Mouse (Mus musculus) ES-E14 (cell line): ENCODE data around the gene Itga10. TPM values are rescaled to one million over a fixed set of nuclear protein-coding genes. Genes with fewer than 3 reads are reported as not detected.
A peak's percentile ranks its signal among the peaks of the same experiment; 100 is the strongest.
"Not testable (repeated sequence)": the region's sequence is repeated elsewhere in the genome, so short reads cannot be mapped to it uniquely, and the experiment has no call there.

ENCODE experiments used
- DNase-seq: peaks from one replicate; pipeline ENCODE4 v3.0.0-alpha.2; 2013; ENCODE audit warnings: low read depth, low spot score
- H3K27ac ChIP-seq: 2 replicates; pipeline ENCODE4 v1.5.1; 2012; ENCODE audit warnings: low read depth, mild to moderate bottlenecking, low read length, moderate library complexity, mixed read lengths; ENCODE audit not compliant: poor library complexity, insufficient read depth, severe bottlenecking
- H3K36me3 ChIP-seq: 2 replicates; pipeline ENCODE4 v1.6.1; 2012; ENCODE audit warnings: mild to moderate bottlenecking, low read length, moderate library complexity, mixed read lengths; ENCODE audit not compliant: control insufficient read depth, poor library complexity, insufficient read depth, severe bottlenecking
- H3K4me1 ChIP-seq, 2 experiments: fragments of 150-350 bp in 1 of 2; sonication (generic) in 1 of 2; 2 replicates each; pipeline ENCODE4 v1.6.1; 2012; ENCODE audit warnings: low read length in 2 of 2, mild to moderate bottlenecking in 1 of 2, mixed read lengths in 1 of 2; ENCODE audit not compliant: control insufficient read depth in 2 of 2, insufficient read depth in 2 of 2, poor library complexity in 1 of 2
- H3K4me3 ChIP-seq, 2 experiments: fragments of 150-350 bp in 1 of 2; sonication (generic) in 1 of 2; 2 replicates each; pipeline ENCODE4 v1.5.1; 2012; ENCODE audit warnings: low read length in 2 of 2, low read depth in 1 of 2, mild to moderate bottlenecking in 1 of 2, mixed read lengths in 1 of 2; ENCODE audit not compliant: insufficient read depth in 1 of 2, poor library complexity in 1 of 2, severe bottlenecking in 1 of 2
- H3K9ac ChIP-seq: 2 replicates; pipeline ENCODE4 v1.6.1; 2012; ENCODE audit warnings: low read depth, mild to moderate bottlenecking, low read length, mixed read lengths; ENCODE audit not compliant: poor library complexity, insufficient read depth, severe bottlenecking
- H3K9me3 ChIP-seq: fragments of 150-350 bp; sonication (generic); 2 replicates; pipeline ENCODE4 v1.6.1; 2012; ENCODE audit warnings: low read depth, mild to moderate bottlenecking, low read length; ENCODE audit not compliant: control insufficient read depth, insufficient read depth
- CHD2 ChIP-seq: IDR thresholded peaks from 2 replicates; pipeline ENCODE4 v1.6.1; 2014; ENCODE audit warnings: mild to moderate bottlenecking, low read depth, low read length, inconsistent platforms
- HCFC1 ChIP-seq: IDR thresholded peaks from 2 replicates; pipeline ENCODE4 v1.6.1; 2012; ENCODE audit warnings: low read length, inconsistent platforms, borderline replicate concordance; ENCODE audit not compliant: insufficient read depth
- MAFK ChIP-seq: IDR thresholded peaks from 2 replicates; pipeline ENCODE4 v1.6.1; 2014; ENCODE audit warnings: mild to moderate bottlenecking, low read depth, low read length, inconsistent platforms; ENCODE audit not compliant: insufficient read depth
- ZC3H11A ChIP-seq: IDR thresholded peaks from 2 replicates; pipeline ENCODE4 v1.6.1; 2012; ENCODE audit warnings: low read depth, mild to moderate bottlenecking, inconsistent platforms, low read length, borderline replicate concordance
- ZNF384 ChIP-seq: IDR thresholded peaks from 2 replicates; pipeline ENCODE4 v1.6.1; 2012; ENCODE audit warnings: low read depth, low read length, inconsistent platforms
- in situ Hi-C, 2 experiments: fragments of 600-800 bp; cut with MboI; formaldehyde crosslinking; loops; one replicate each; pipeline ENCODE4 v1.15.1; 2025; ENCODE audit warnings: low sequenced_read_pairs in 2 of 2, inconsistent platforms in 1 of 2; ENCODE audit not compliant: unreplicated experiment in 2 of 2
- total RNA-seq: library from RNA; depleted of rRNA; stranded (reverse); fragments of 300-350 nt; gene quantifications from 2 replicates; pipeline ENCODE4 v1.2.3, GENCODE M21; 2012

Itga10 gene
- total RNA-seq, 1 experiment = 1.7 TPM

DNA sequence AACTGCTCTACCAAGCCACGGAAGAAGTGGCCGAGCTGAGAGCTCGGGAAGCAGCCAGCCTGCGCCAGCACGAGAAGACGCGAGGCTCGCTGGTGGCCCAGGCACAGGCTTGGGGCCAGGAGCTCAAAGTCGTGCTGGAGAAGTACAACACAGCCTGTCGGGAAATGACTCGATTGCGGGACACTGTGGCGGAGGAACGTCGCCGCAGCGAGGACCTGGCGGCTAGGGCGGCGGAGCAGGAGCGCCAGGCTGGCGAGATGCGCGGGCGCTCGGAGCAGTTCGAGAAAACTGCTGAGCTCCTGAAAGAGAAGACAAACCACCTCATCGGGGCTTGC, 39.4 kb downstream of the Itga10 start:
- no peaks in the 10 kb centered on the region for H3K36me3 ChIP-seq
- DNase-seq = no peak
- in situ Hi-C loops = no loop called here
- no peak overlapping the region for H3K27ac ChIP-seq
- TF ChIP-seq CHD2 = no peak
- no peak for TF ChIP-seq ZNF384
- no peak for TF ChIP-seq HCFC1
- TF ChIP-seq ZC3H11A = no peak
- TF ChIP-seq MAFK = no peak
- peak overlapping the region; percentile 40 to 49 for H3K4me3 ChIP-seq
- H3K9ac ChIP-seq = peak overlapping the region; percentile 25; the same call in 1 of the 2 replicates
- H3K9me3 ChIP-seq = no peaks in the 10 kb centered on the region
- peaks cover 14 to 16% of the 10 kb centered on the region in 2 experiments for H3K4me1 ChIP-seq

DNA sequence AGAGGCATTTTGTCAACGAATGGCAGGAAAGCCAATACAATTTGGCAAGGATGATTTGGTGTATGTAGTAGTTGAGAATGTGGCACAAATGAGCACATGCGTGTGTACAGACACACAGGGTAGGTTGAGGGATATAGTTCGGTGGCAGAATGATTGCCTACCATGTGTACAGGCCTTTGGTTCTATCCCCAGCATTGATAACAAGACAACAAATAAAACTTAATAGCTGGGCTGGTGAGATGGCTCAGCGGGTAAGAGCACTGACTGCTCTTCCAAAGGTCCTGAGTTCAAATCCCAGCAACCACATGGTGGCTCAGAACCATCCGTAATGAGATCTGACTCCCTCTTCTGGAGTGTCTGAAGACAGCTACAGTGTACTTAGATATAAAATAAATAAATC, 40.7 kb downstream of the Itga10 start:
- H3K4me3 ChIP-seq, H3K36me3 ChIP-seq, H3K9me3 ChIP-seq, H3K27ac ChIP-seq, in situ Hi-C loops, H3K9ac ChIP-seq, DNase-seq: not testable (repeated sequence)
- peaks cover 9 to 10% of the 10 kb centered on the region in 2 experiments for H3K4me1 ChIP-seq

DNA sequence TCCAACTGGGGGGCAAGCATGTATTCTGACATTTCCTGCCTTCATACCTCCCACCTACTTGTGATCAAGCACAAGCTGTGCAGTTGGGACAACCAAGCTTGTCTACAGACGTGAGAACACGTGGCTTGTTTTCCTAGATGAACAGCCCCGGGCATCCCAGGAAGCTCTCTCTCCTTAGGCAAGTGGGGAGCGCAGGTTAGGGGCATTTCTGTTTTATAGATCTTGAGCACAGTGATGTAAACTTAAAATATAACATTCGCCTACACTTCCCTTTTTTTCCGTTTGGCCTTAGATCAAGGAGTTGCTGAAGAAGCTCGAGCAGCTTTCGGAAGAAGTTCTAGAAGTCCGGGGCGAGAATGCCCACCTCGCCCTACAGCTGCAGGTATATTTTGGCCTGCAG, 43.5 kb downstream of the Itga10 start:
- H3K36me3 ChIP-seq = no peaks in the 10 kb centered on the region
- H3K9me3 ChIP-seq = no peaks in the 10 kb centered on the region
- H3K4me3 ChIP-seq = no peak overlapping the region
- H3K27ac ChIP-seq = no peak overlapping the region
- peaks cover 9 to 15% of the 10 kb centered on the region in 2 experiments for H3K4me1 ChIP-seq
- no peak for DNase-seq
- no peak for TF ChIP-seq HCFC1
- no peak for TF ChIP-seq MAFK
- no peak for TF ChIP-seq CHD2
- TF ChIP-seq ZNF384 = no peak
- TF ChIP-seq ZC3H11A = no peak
- in situ Hi-C loops = no loop called here
- H3K9ac ChIP-seq = no peak overlapping the region

DNA sequence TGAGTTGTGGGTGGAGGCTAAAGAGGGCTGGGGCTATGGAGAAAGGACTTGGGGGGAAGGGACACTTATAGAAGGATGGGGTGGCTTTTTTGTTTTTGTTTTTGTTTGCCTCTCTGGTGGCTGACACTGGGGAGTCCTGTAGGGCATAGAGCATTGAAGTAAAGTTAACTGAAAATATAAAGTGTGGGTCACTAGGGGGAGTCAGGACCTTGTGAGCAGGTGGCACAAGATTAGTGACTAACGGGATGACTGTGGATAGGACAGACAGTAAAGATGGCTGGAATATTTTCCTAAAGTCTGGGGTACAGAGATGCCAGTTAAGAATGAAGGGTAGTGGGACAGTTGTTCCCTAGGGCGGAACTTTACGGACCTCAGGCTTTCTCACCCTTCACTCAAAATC, 44.9 kb downstream of the Itga10 start:
- in situ Hi-C loops = no loop called here
- Histone ChIP-seq H3K4me3 (no peak overlapping the region), H3K27ac (no peak overlapping the region), H3K9me3 (no peaks in the 10 kb centered on the region), H3K36me3 (no peaks in the 10 kb centered on the region), H3K9ac (no peak overlapping the region), H3K4me1 (peaks cover 5 to 11% of the 10 kb centered on the region in 2 experiments)
- no peak for DNase-seq
- TF ChIP-seq HCFC1 (no peak), ZNF384 (no peak), MAFK (no peak), ZC3H11A (no peak), CHD2 (no peak)

DNA sequence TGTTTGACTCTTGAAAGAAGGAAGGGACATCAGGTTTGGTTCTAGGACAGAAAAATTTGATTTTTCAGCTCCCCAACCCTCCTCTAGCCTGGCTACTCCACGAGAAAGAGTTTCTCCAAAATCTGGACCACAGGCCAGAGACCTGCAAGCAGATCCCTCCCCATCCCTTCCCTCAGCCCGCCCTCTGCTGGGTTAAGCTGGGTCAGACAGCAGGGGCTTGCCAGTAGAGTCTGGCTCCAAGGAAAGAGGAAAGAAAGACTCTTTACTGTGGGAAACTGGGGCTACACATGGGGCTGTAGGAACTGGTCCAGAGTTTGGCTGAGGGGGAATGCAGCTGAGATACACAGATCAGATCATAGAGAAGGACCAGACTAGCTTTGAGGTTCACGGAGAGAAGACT, 47.1 kb downstream of the Itga10 start:
- H3K9ac ChIP-seq = no peak overlapping the region
- no peak for TF ChIP-seq MAFK
- no peak for TF ChIP-seq ZNF384
- TF ChIP-seq CHD2 = no peak
- TF ChIP-seq HCFC1 = no peak
- TF ChIP-seq ZC3H11A = no peak
- in situ Hi-C loops = no loop called here
- no peak for DNase-seq
- peaks cover 5 to 7% of the 10 kb centered on the region in 2 experiments for H3K4me1 ChIP-seq
- no peak overlapping the region for H3K27ac ChIP-seq
- no peaks in the 10 kb centered on the region for H3K36me3 ChIP-seq
- H3K9me3 ChIP-seq = no peaks in the 10 kb centered on the region
- H3K4me3 ChIP-seq = no peak overlapping the region; a peak in 1 of 4 replicates
